Mouse (Mus musculus) stomach, postnatal 0 days (tissue): ENCODE measurements at regions not wholly inside any gene's neighbourhood (a gene's known extent, or its start where the extent isn't known, plus 50 kb on each side); places are given as distances from the start of the nearest gene placed in this dataset.

Source experiments
- CTCF ChIP-seq: IDR thresholded peaks from 2 replicates; pipeline ENCODE4 v1.5.1; 2016; ENCODE audit warnings: antibody characterized with exemption, low read depth, mild to moderate bottlenecking, moderate library complexity
- EP300 ChIP-seq: optimal IDR thresholded peaks from 2 replicates; pipeline ENCODE3; 2016; ENCODE audit warnings: antibody characterized with exemption

GRCm38 (mm10) chr10:109603241-109603640, 592.5 kb upstream of the Syt1 start:
- TF ChIP-seq CTCF (no peak), EP300 (no peak)
